25 mouse cellular contexts compared by ENCODE assay signal in the genomic region with DNA sequence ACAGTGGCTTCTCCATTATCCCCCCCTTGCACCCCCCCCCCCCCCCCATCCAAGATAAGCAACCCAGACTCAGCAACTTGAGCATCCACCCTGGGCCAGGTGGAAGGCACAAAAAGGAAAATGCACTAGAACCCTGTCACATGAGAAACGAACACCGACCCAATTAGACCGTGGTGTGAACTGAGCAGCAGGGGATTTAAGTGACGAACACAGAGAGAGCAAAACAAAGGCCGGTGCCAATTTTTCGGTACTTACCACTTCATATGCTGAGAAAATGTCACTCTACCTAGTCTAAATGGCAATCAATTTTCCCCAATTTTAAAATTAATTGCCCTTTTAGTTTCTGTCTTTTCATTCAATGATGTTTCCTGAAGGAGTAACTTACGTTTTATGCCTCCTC. TPM values are rescaled to one million over a fixed set of nuclear protein-coding genes. Genes with fewer than 3 reads are reported as not detected.
"Had no signal": no experiment of that assay in that cellular context is flagged by ENCODE, and none has a peak within 500 bp of the region (broad histone marks: within the 10 kb centered on the region; RNA-seq: fewer than 3 reads in every experiment).

No protein-coding gene starts in this region.

- H3K9ac ChIP-seq: heart, embryonic 12.5 days; hindbrain, embryonic 12.5 days; hindbrain, embryonic 14.5 days; intestine, embryonic 15.5 days; liver, embryonic 13.5 days; liver, embryonic 15.5 days had no signal

- H3K4me1 ChIP-seq: intestine, embryonic 15.5 days; liver, embryonic 13.5 days had no signal

- DNase-seq: gastrocnemius, postnatal 14 days; heart, adult 18-20 months; heart, postnatal 10 days; heart, postnatal 4 days; kidney, adult 18-20 months; kidney, adult 8-10 months; kidney, postnatal 10 days; kidney, postnatal 25 days; kidney, postnatal 4 days; liver; liver, embryonic 13.5 days had no signal

- H3K9me3 ChIP-seq: heart, embryonic 10.5 days; heart, embryonic 12.5 days; hindbrain, embryonic 10.5 days; hindbrain, embryonic 12.5 days; intestine, embryonic 15.5 days; liver, embryonic 13.5 days; liver, embryonic 15.5 days had no signal

- H3K4me2 ChIP-seq: heart, embryonic 12.5 days; hindbrain, embryonic 12.5 days; hindbrain, embryonic 14.5 days; intestine, embryonic 15.5 days; liver, embryonic 11.5 days; liver, embryonic 13.5 days; liver, embryonic 15.5 days had no signal

- H3K27ac ChIP-seq: heart, embryonic 10.5 days; hindbrain, embryonic 12.5 days; hindbrain, embryonic 14.5 days; intestine, embryonic 15.5 days; layer of hippocampus, adult 2 months; left cerebral cortex, adult 2 months; liver, embryonic 13.5 days; liver, embryonic 15.5 days had no signal

- H3K4me3 ChIP-seq: heart, embryonic 10.5 days; heart, embryonic 12.5 days; hindbrain, embryonic 10.5 days; hindbrain, embryonic 12.5 days; intestine, embryonic 15.5 days; layer of hippocampus, adult 2 months; left cerebral cortex, adult 2 months; liver, embryonic 13.5 days; liver, embryonic 15.5 days had no signal

- ATAC-seq: hindbrain, embryonic 16.5 days; inflammation-experienced regulatory T-cells, adult 6 months; intestine, embryonic 15.5 days; intestine, postnatal 0 days had no signal

- H3K27me3 ChIP-seq: heart, embryonic 12.5 days; hindbrain, embryonic 12.5 days; intestine, embryonic 15.5 days; liver, embryonic 13.5 days; liver, embryonic 15.5 days had no signal

- H3K36me3 ChIP-seq: heart, embryonic 10.5 days; heart, embryonic 12.5 days; hindbrain, embryonic 10.5 days; hindbrain, embryonic 12.5 days; intestine, embryonic 15.5 days; liver, embryonic 13.5 days; liver, embryonic 15.5 days had no signal

RNA-seq across cellular contexts. Expression of gene Myl1, which starts 46.9 kb away (rescaled TPM):
- total RNA-seq: granulocyte monocyte progenitor cell, adult 5-6 weeks had no signal
- polyA plus RNA-seq: inflammation-experienced regulatory T-cells, adult 6 months had no signal
